Mouse (Mus musculus) embryonic facial prominence, embryonic 13.5 days (tissue): ENCODE results near the gene Hmgb4. TPM values are rescaled to one million over a fixed set of nuclear protein-coding genes. Genes with fewer than 3 reads are reported as not detected.

Source experiments
- ATAC-seq: fragments of 200-750 bp; cut with Nextera tagmentation; 2 replicates; pipeline ENCODE4 v1.8.0; 2017; ENCODE audit warnings: low read depth; ENCODE audit not compliant: insufficient number of reproducible peaks, insufficient read depth, low FRiP score, low TSS enrichment
- H3K27ac ChIP-seq: fragments of 300-500 bp; sonication (generic); 2 replicates; pipeline ENCODE4 v1.5.1; 2015; ENCODE audit warnings: moderate library complexity, mild to moderate bottlenecking, inconsistent platforms
- H3K27me3 ChIP-seq: fragments of 300-500 bp; sonication (generic); 2 replicates; pipeline ENCODE4 v1.6.1; 2015; ENCODE audit warnings: mild to moderate bottlenecking, inconsistent platforms
- H3K36me3 ChIP-seq: fragments of 300-500 bp; sonication (generic); 2 replicates; pipeline ENCODE4 v1.6.1; 2015; ENCODE audit warnings: mild to moderate bottlenecking, inconsistent platforms
- H3K4me1 ChIP-seq: fragments of 300-500 bp; sonication (generic); 2 replicates; pipeline ENCODE4 v1.6.1; 2015; ENCODE audit warnings: inconsistent platforms
- H3K4me2 ChIP-seq: fragments of 300-500 bp; sonication (generic); 2 replicates; pipeline ENCODE4 v1.6.1; 2015; ENCODE audit warnings: moderate library complexity, mild to moderate bottlenecking, inconsistent platforms
- H3K4me3 ChIP-seq: fragments of 300-500 bp; sonication (generic); 2 replicates; pipeline ENCODE4 v1.5.1; 2015; ENCODE audit warnings: mild to moderate bottlenecking, inconsistent platforms
- H3K9ac ChIP-seq: fragments of 300-500 bp; sonication (generic); 2 replicates; pipeline ENCODE4 v1.6.1; 2015; ENCODE audit warnings: mild to moderate bottlenecking, inconsistent platforms
- H3K9me3 ChIP-seq: fragments of 300-500 bp; sonication (generic); 2 replicates; pipeline ENCODE4 v1.6.1; 2016; ENCODE audit warnings: inconsistent platforms
- WGBS: fragments of 180-500 bp; shearing (Covaris S2); methylation state at CpG from one replicate; pipeline ENCODE4 v1.1.7; 2015; ENCODE audit warnings: mixed read lengths; 5-methylcytosine and 5-hydroxymethylcytosine counted together
- polyA plus RNA-seq: library from polyadenylated mRNA; unstranded; fragments of >200 nt; fragmentation: Nextera tagmentation; extraction: Ambion mirVana; gene quantifications from 2 replicates; pipeline ENCODE4 v1.2.1, GENCODE M21; 2015

Gene Hmgb4
- polyA plus RNA-seq, 1 experiment from 2014 or later, result not detected

GRCm38 (mm10) chr4:128265341-128265740, 4.6 kb upstream of the Hmgb4 start:
- Histone ChIP-seq H3K9ac (no peak overlapping the region), H3K9me3 (no peaks in the 10 kb centered on the region), H3K4me1 (peaks cover 10% of the 10 kb centered on the region), H3K27me3 (no peaks in the 10 kb centered on the region), H3K27ac (no peak overlapping the region), H3K4me2 (no peak overlapping the region), H3K36me3 (no peaks in the 10 kb centered on the region), H3K4me3 (no peak overlapping the region)
- ATAC-seq, result no peak
- 84% methylated on average over 3 of the region's 3 CpGs for WGBS

- WGBS, result 88% methylated on average over 5 of the region's 5 CpGs
- H3K36me3 ChIP-seq, result no peaks in the 10 kb centered on the region
- no peak for ATAC-seq
- no peak overlapping the region for H3K27ac ChIP-seq
- H3K4me3 ChIP-seq, result no peak overlapping the region
- peaks cover 1% of the 10 kb centered on the region; the same call in 1 of the 2 replicates for H3K4me1 ChIP-seq
- H3K9me3 ChIP-seq, result no peaks in the 10 kb centered on the region
- H3K4me2 ChIP-seq, result no peak overlapping the region
- no peak overlapping the region for H3K9ac ChIP-seq
- no peaks in the 10 kb centered on the region for H3K27me3 ChIP-seq
Observed at GRCm38 (mm10) chr4:128264491-128264890, 3.7 kb upstream of the Hmgb4 start.

- no peak for ATAC-seq
- H3K4me2 ChIP-seq, result no peak overlapping the region
- WGBS, result 76% methylated on average over 5 of the region's 5 CpGs
- no peak overlapping the region for H3K4me3 ChIP-seq
- no peak overlapping the region for H3K27ac ChIP-seq
- H3K9ac ChIP-seq, result no peak overlapping the region
- H3K4me1 ChIP-seq, result no peaks in the 10 kb centered on the region
- no peaks in the 10 kb centered on the region for H3K36me3 ChIP-seq
- H3K27me3 ChIP-seq, result no peaks in the 10 kb centered on the region
- no peaks in the 10 kb centered on the region for H3K9me3 ChIP-seq
Observed at GRCm38 (mm10) chr4:128259211-128259610, 1.5 kb downstream of the Hmgb4 start.

GRCm38 (mm10) chr4:128248676-128249075, 12.1 kb downstream of the Hmgb4 start:
- Histone ChIP-seq H3K9ac (no peak overlapping the region), H3K9me3 (no peaks in the 10 kb centered on the region), H3K4me2 (no peak overlapping the region), H3K36me3 (no peaks in the 10 kb centered on the region), H3K27me3 (no peaks in the 10 kb centered on the region), H3K4me3 (no peak overlapping the region), H3K27ac (no peak overlapping the region), H3K4me1 (no peaks in the 10 kb centered on the region)
- WGBS, result 10% methylated on average over 5 of the region's 5 CpGs
- no peak for ATAC-seq

GRCm38 (mm10) chr4:128245201-128245600, 15.6 kb downstream of the Hmgb4 start:
- H3K36me3 ChIP-seq, result no peaks in the 10 kb centered on the region
- no peak overlapping the region for H3K9ac ChIP-seq
- ATAC-seq, result no peak
- H3K4me1 ChIP-seq, result no peaks in the 10 kb centered on the region
- H3K4me2 ChIP-seq, result no peak overlapping the region
- peaks cover 4% of the 10 kb centered on the region; the same call in 1 of the 2 replicates for H3K27me3 ChIP-seq
- WGBS, result 18% methylated on average over 2 of the region's 2 CpGs
- H3K9me3 ChIP-seq, result no peaks in the 10 kb centered on the region
- H3K4me3 ChIP-seq, result no peak overlapping the region
- H3K27ac ChIP-seq, result no peak overlapping the region

- 58% methylated on average over 2 of the region's 2 CpGs for WGBS
- no peaks in the 10 kb centered on the region for H3K9me3 ChIP-seq
- ATAC-seq, result no peak
- no peaks in the 10 kb centered on the region for H3K4me1 ChIP-seq
- no peak overlapping the region for H3K4me3 ChIP-seq
- H3K9ac ChIP-seq, result no peak overlapping the region
- H3K27ac ChIP-seq, result no peak overlapping the region
- no peak overlapping the region for H3K4me2 ChIP-seq
- peaks cover 4% of the 10 kb centered on the region; the same call in 1 of the 2 replicates for H3K27me3 ChIP-seq
- H3K36me3 ChIP-seq, result no peaks in the 10 kb centered on the region
Observed at GRCm38 (mm10) chr4:128241854-128242356, 18.9 kb downstream of the Hmgb4 start.

- Histone ChIP-seq H3K36me3 (no peaks in the 10 kb centered on the region), H3K9me3 (no peaks in the 10 kb centered on the region), H3K4me2 (no peak overlapping the region), H3K4me3 (no peak overlapping the region), H3K4me1 (no peaks in the 10 kb centered on the region), H3K9ac (no peak overlapping the region), H3K27me3 (peaks cover 4% of the 10 kb centered on the region; the same call in 1 of the 2 replicates), H3K27ac (no peak overlapping the region)
- 17% methylated on average over 19 of the region's 19 CpGs for WGBS
- ATAC-seq, result no peak
Observed at GRCm38 (mm10) chr4:128241075-128241853, 19.5 kb downstream of the Hmgb4 start.

GRCm38 (mm10) chr4:128239113-128239512, 21.6 kb downstream of the Hmgb4 start:
- 54% methylated on average over 1 of the region's 1 CpGs for WGBS

GRCm38 (mm10) chr4:128233458-128233857, 27.3 kb downstream of the Hmgb4 start:
- Histone ChIP-seq H3K4me2 (no peak overlapping the region), H3K27me3 (no peaks in the 10 kb centered on the region), H3K9ac (no peak overlapping the region), H3K4me1 (no peaks in the 10 kb centered on the region), H3K9me3 (no peaks in the 10 kb centered on the region), H3K36me3 (no peaks in the 10 kb centered on the region), H3K27ac (no peak overlapping the region), H3K4me3 (no peak overlapping the region)
- WGBS, result 82% methylated on average over 13 of the region's 13 CpGs
- ATAC-seq, result no peak

More at GRCm38 (mm10) chr4:128239113-128239512, 21.6 kb downstream of the Hmgb4 start:
- H3K36me3 ChIP-seq, result no peaks in the 10 kb centered on the region
- H3K9me3 ChIP-seq, result no peaks in the 10 kb centered on the region
- no peaks in the 10 kb centered on the region for H3K4me1 ChIP-seq
- no peak overlapping the region for H3K27ac ChIP-seq
- no peak overlapping the region for H3K9ac ChIP-seq
- ATAC-seq, result no peak
- H3K27me3 ChIP-seq, result peaks cover 4% of the 10 kb centered on the region; the same call in 1 of the 2 replicates
- H3K4me3 ChIP-seq, result no peak overlapping the region
- H3K4me2 ChIP-seq, result no peak overlapping the region

- 21% methylated on average over 13 of the region's 13 CpGs for WGBS
- no peak overlapping the region for H3K4me2 ChIP-seq
- ATAC-seq, result no peak
- no peaks in the 10 kb centered on the region for H3K36me3 ChIP-seq
- H3K27ac ChIP-seq, result no peak overlapping the region
- no peak overlapping the region for H3K9ac ChIP-seq
- H3K4me3 ChIP-seq, result no peak overlapping the region
- peaks cover 4% of the 10 kb centered on the region; the same call in 1 of the 2 replicates for H3K4me1 ChIP-seq
- H3K27me3 ChIP-seq, result no peaks in the 10 kb centered on the region
- H3K9me3 ChIP-seq, result no peaks in the 10 kb centered on the region
Observed at GRCm38 (mm10) chr4:128227377-128228316, 33.1 kb downstream of the Hmgb4 start.

- Histone ChIP-seq H3K36me3 (no peaks in the 10 kb centered on the region), H3K9ac (no peak overlapping the region), H3K4me2 (no peak overlapping the region), H3K27me3 (no peaks in the 10 kb centered on the region), H3K9me3 (no peaks in the 10 kb centered on the region), H3K27ac (no peak overlapping the region), H3K4me1 (peaks cover 4% of the 10 kb centered on the region; the same call in 1 of the 2 replicates), H3K4me3 (no peak overlapping the region)
- ATAC-seq, result no peak
- 60% methylated on average over 6 of the region's 6 CpGs for WGBS
Observed at GRCm38 (mm10) chr4:128224453-128224852, 36.3 kb downstream of the Hmgb4 start.
